26 mouse cellular contexts compared by ENCODE assay signal in the genomic region with DNA sequence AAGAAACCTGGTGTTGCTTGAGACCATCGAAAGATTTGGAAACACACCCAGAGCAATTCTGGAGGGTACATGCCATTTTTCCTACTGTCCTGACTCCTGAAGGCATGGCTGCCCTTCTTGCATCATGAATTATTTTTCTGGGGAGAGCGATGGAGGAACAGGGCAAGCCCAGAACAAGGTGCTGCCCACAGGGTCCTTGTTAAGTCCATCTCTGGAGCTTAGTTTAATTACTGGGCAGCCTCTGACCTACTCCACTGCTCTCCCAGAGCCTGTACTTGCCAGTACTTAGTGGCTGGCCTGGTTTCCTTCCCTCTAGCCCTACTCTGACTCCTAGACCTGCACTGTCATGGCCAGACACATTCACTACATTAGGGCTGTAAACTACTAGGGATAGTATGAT.
DNase-seq lines count a peak whose midpoint lies in the region; ATAC-seq and TF ChIP-seq lines count a peak whose summit lies in the region.
"Had no signal": no experiment of that assay in that cellular context is flagged by ENCODE, and none has a peak within 500 bp of the region (broad histone marks: within the 10 kb centered on the region; RNA-seq: fewer than 3 reads in every experiment).

No protein-coding gene starts in this region.

- peaks cover 17% of the 10 kb centered on the region for H3K4me1 ChIP-seq in embryonic facial prominence, embryonic 10.5 days
- peaks cover 25% of the 10 kb centered on the region for H3K4me1 ChIP-seq in embryonic facial prominence, embryonic 13.5 days
- H3K4me1 ChIP-seq in limb, embryonic 14.5 days (ENCODE audit: control insufficient read depth, insufficient read depth, low read length): peaks cover 10% of the 10 kb centered on the region; the same call in 1 of the 2 replicates
- H3K4me1 ChIP-seq in kidney, adult 2 months (ENCODE audit: control insufficient read depth, insufficient read depth, low read length): no peaks in the 10 kb centered on the region
- H3K4me1 ChIP-seq: forebrain, embryonic 15.5 days; heart, embryonic 15.5 days; lung, embryonic 15.5 days; megakaryocyte, embryonic 14.5 days; midbrain, embryonic 12.5 days had no signal

- no peak overlapping the region for H3K4me2 ChIP-seq in embryonic facial prominence, embryonic 13.5 days
- H3K4me2 ChIP-seq in limb, embryonic 14.5 days (replicated peaks; ENCODE audit: low read depth, low read length, severe bottlenecking): no peak overlapping the region
- H3K4me2 ChIP-seq: forebrain, embryonic 15.5 days; heart, embryonic 15.5 days; liver, embryonic 11.5 days; lung, embryonic 15.5 days; midbrain, embryonic 12.5 days had no signal

- no peaks in the 10 kb centered on the region for H3K9me3 ChIP-seq in embryonic facial prominence, embryonic 10.5 days
- H3K9me3 ChIP-seq in embryonic facial prominence, embryonic 13.5 days: no peaks in the 10 kb centered on the region
- no peaks in the 10 kb centered on the region for H3K9me3 ChIP-seq in limb, embryonic 14.5 days (ENCODE audit: control insufficient read depth, low read length)
- H3K9me3 ChIP-seq: forebrain, embryonic 15.5 days; heart, embryonic 15.5 days; lung, embryonic 15.5 days; megakaryocyte, embryonic 14.5 days; midbrain, embryonic 12.5 days had no signal

- ATAC-seq in embryonic facial prominence, embryonic 13.5 days (ENCODE audit: insufficient number of reproducible peaks, insufficient read depth, low FRiP score, low TSS enrichment, low read depth): no peak
- no peak for ATAC-seq in limb, embryonic 14.5 days (ENCODE audit: low FRiP score, low read depth)
- ATAC-seq: CD4-positive, CD25-positive, alpha-beta regulatory T cell, adult 4 months; forebrain, embryonic 15.5 days; hindbrain, embryonic 16.5 days had no signal

- peak overlapping the region; percentile 73 for H3K27ac ChIP-seq in embryonic facial prominence, embryonic 10.5 days (replicated peaks)
- H3K27ac ChIP-seq in embryonic facial prominence, embryonic 13.5 days: peak overlapping the region; percentile 80
- peak overlapping the region; percentile 71 for H3K27ac ChIP-seq in limb, embryonic 14.5 days (replicated peaks; ENCODE audit: low read depth, low read length)
- H3K27ac ChIP-seq in kidney, adult 2 months (ENCODE audit: insufficient read depth, low read depth, low read length): no peak overlapping the region
- H3K27ac ChIP-seq: forebrain, embryonic 15.5 days; heart, embryonic 15.5 days; kidney, postnatal 0 days; left cerebral cortex, adult 2 months; lung, embryonic 15.5 days; midbrain, embryonic 12.5 days had no signal

- TF ChIP-seq CTCF in kidney, adult 2 months (conservative IDR thresholded peaks at IDR 0.05; ENCODE audit: insufficient read depth, insufficient read length, low read depth, low read length): no peak

- H3K9ac ChIP-seq in embryonic facial prominence, embryonic 13.5 days: no peak overlapping the region
- H3K9ac ChIP-seq in limb, embryonic 14.5 days (ENCODE audit: low read depth, low read length, severe bottlenecking): no peak overlapping the region
- H3K9ac ChIP-seq: forebrain, embryonic 15.5 days; heart, embryonic 15.5 days; lung, embryonic 15.5 days; midbrain, embryonic 12.5 days had no signal

- DNase-seq in embryonic facial prominence, embryonic 10.5 days (ENCODE audit: low spot score): no peak
- peak; percentile 70 for DNase-seq in gonadal fat pad, adult 2 months (ENCODE audit: low read depth)
- no peak for DNase-seq in limb, embryonic 14.5 days (ENCODE audit: low spot score)
- no peak for DNase-seq in lung, postnatal 14 days
- DNase-seq in kidney, adult 2 months: no peak
- DNase-seq in embryo, embryonic 11 days: no peak
- DNase-seq: adrenal gland, postnatal 36 days; cerebellum, adult 18-20 months; cerebellum, postnatal 10 days; gastrocnemius, postnatal 25 days; kidney, adult 8-10 months; lung, postnatal 4 days; right cerebral cortex, postnatal 25 days; spleen, adult 18-20 months; thymus, postnatal 14 days had no signal

- WGBS in embryonic facial prominence, embryonic 10.5 days: 82% methylated on average over 2 of the region's 2 CpGs
- 65% methylated on average over 2 of the region's 2 CpGs for WGBS in embryonic facial prominence, embryonic 13.5 days
- WGBS in limb, embryonic 14.5 days: 46% methylated on average over 2 of the region's 2 CpGs
- WGBS in kidney, adult 2 months: 89% methylated on average over 2 of the region's 2 CpGs

- H3K36me3 ChIP-seq in embryonic facial prominence, embryonic 10.5 days (replicated peaks): no peaks in the 10 kb centered on the region
- no peaks in the 10 kb centered on the region for H3K36me3 ChIP-seq in embryonic facial prominence, embryonic 13.5 days
- H3K36me3 ChIP-seq in limb, embryonic 14.5 days (ENCODE audit: control insufficient read depth, insufficient read depth, low read length): no peaks in the 10 kb centered on the region
- no peaks in the 10 kb centered on the region for H3K36me3 ChIP-seq in kidney, adult 2 months (ENCODE audit: control insufficient read depth, insufficient read depth, low read length)
- H3K36me3 ChIP-seq: forebrain, embryonic 15.5 days; heart, embryonic 15.5 days; lung, embryonic 15.5 days; midbrain, embryonic 12.5 days had no signal

- H3K27me3 ChIP-seq in embryonic facial prominence, embryonic 10.5 days (replicated peaks; ENCODE audit: low read depth, poor library complexity, severe bottlenecking): no peaks in the 10 kb centered on the region
- no peaks in the 10 kb centered on the region for H3K27me3 ChIP-seq in embryonic facial prominence, embryonic 13.5 days
- H3K27me3 ChIP-seq in limb, embryonic 14.5 days (ENCODE audit: control insufficient read depth, insufficient read depth, low read length): no peaks in the 10 kb centered on the region
- no peaks in the 10 kb centered on the region for H3K27me3 ChIP-seq in kidney, adult 2 months (replicated peaks; ENCODE audit: control insufficient read depth, insufficient read depth, low read length)
- H3K27me3 ChIP-seq: forebrain, embryonic 15.5 days; heart, embryonic 15.5 days; lung, embryonic 15.5 days; megakaryocyte, embryonic 14.5 days; midbrain, embryonic 12.5 days had no signal

- TF ChIP-seq POLR2A in limb, embryonic 14.5 days (IDR thresholded peaks at IDR 0.05; ENCODE audit: borderline replicate concordance, extremely low read depth, insufficient read depth, insufficient read length): no peak
- TF ChIP-seq POLR2A in kidney, adult 2 months (IDR thresholded peaks at IDR 0.05; ENCODE audit: low read depth, low read length): no peak

- no peak overlapping the region for H3K4me3 ChIP-seq in embryonic facial prominence, embryonic 10.5 days
- H3K4me3 ChIP-seq in embryonic facial prominence, embryonic 13.5 days: no peak overlapping the region
- no peak overlapping the region for H3K4me3 ChIP-seq in limb, embryonic 14.5 days (replicated peaks; ENCODE audit: low read length)
- no peak overlapping the region for H3K4me3 ChIP-seq in kidney, adult 2 months (ENCODE audit: insufficient read depth, low read depth, low read length)
- H3K4me3 ChIP-seq: forebrain, embryonic 15.5 days; heart, embryonic 15.5 days; left cerebral cortex, adult 2 months; lung, embryonic 15.5 days; megakaryocyte, embryonic 14.5 days; midbrain, embryonic 12.5 days had no signal
